Comparison of ENCODE assay signal across 8 mouse cellular contexts in the genomic region with DNA sequence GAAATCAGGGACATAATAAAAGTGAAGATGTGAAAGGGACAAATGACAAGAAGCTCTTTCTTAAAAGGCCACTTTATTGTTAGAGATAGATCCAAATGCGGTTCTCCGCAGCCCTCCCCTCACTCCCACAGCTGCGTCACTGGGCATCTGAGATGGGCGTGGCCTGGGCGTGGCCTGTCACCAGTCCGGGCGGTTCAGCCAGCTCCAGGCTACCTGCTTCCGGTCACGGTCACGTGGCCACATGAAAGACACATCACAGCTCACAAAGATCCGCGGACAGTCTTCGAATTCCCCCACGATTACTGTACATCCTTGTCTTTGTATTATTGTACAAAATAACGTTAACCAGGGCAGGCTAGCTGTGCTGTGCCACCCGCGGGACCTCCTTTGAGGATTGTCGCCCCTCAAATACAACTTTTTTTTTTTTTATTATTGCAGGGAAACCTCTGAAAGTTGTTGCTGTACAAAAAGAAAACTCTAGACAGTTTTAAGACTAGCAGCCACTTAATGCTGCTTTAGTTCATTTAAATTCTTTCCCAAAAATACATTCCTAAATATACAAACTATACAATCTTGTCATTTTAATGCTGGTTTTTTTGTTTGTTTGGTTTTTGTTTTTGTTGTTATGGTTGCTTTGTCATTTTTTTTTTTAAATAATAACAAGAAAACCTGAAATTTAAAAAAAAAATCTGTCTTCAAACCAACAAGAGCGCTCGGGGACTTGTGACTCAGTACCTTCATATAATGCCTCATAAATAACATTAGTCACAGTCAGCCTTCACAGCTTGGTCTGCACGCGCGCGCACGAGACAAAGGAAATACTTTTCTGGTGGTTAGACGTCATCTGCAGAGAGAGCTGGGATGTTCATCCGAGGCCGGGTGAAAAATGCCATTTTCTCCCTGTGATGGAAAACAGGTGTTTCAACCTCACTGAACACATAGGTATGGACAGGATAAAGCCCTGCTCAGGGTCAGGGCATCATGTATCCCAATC. TPM values are rescaled to one million over a fixed set of nuclear protein-coding genes. Genes with fewer than 3 reads are reported as not detected.
A peak's percentile ranks its signal among the peaks of the same experiment; 100 is the strongest.
DNase-seq lines count a peak whose midpoint lies in the region; ATAC-seq and TF ChIP-seq lines count a peak whose summit lies in the region.

No protein-coding gene starts in this region.

- H3K4me2 ChIP-seq in intestine, postnatal 0 days (replicated peaks; ENCODE audit: low read depth), result peak overlapping the region; percentile 64

- no peaks in the 10 kb centered on the region for H3K27me3 ChIP-seq in intestine, postnatal 0 days (replicated peaks; ENCODE audit: control insufficient read depth, insufficient read depth, low read length)
- H3K27me3 ChIP-seq in midbrain, embryonic 10.5 days (ENCODE audit: low read depth, poor library complexity, severe bottlenecking), result no peaks in the 10 kb centered on the region

- H3K9me3 ChIP-seq in intestine, postnatal 0 days (ENCODE audit: control insufficient read depth), result no peaks in the 10 kb centered on the region
- H3K9me3 ChIP-seq in midbrain, embryonic 10.5 days (replicated peaks), result no peaks in the 10 kb centered on the region

- 26% methylated on average over 28 of the region's 28 CpGs for WGBS in intestine, postnatal 0 days
- 36% methylated on average over 28 of the region's 28 CpGs for WGBS in midbrain, embryonic 10.5 days

- H3K9ac ChIP-seq in intestine, postnatal 0 days (ENCODE audit: low read depth, low read length), result peak overlapping the region; percentile 40; the same call in 1 of the 2 replicates

- ATAC-seq in granulocyte monocyte progenitor cell, adult 5-6 weeks (replicated peaks; ENCODE audit: poor library complexity, severe bottlenecking), result peak; percentile 80
- ATAC-seq in intestine, postnatal 0 days, result peak; percentile 26; the same call in 1 of the 2 replicates

- no peak for TF ChIP-seq CTCF in intestine, postnatal 0 days (IDR thresholded peaks at IDR 0.05; ENCODE audit: low read depth)

- intact Hi-C loops in left cerebral cortex, postnatal 36 days (cut with DNase I), result no loop called here

- peak overlapping the region; percentile 26; the same call in 1 of the 2 replicates for H3K4me3 ChIP-seq in intestine, postnatal 0 days (ENCODE audit: low read depth, low read length)
- peak overlapping the region; percentile 50 for H3K4me3 ChIP-seq in midbrain, embryonic 10.5 days

- H3K36me3 ChIP-seq in intestine, postnatal 0 days (ENCODE audit: control insufficient read depth, insufficient read depth), result peaks cover 17% of the 10 kb centered on the region; the same call in 1 of the 2 replicates
- H3K36me3 ChIP-seq in midbrain, embryonic 10.5 days, result peaks cover 46% of the 10 kb centered on the region

- no peak overlapping the region for H3K27ac ChIP-seq in intestine, postnatal 0 days (ENCODE audit: low read depth, low read length)
- peak overlapping the region; percentile 79 for H3K27ac ChIP-seq in midbrain, embryonic 10.5 days (replicated peaks)

- peak; percentile 93 for DNase-seq in adrenal gland, adult 8-10 months
- DNase-seq in embryo, embryonic 9.5 days (ENCODE audit: extremely low spot score), result peak; percentile 91
- peak; percentile 61 to 63 for DNase-seq in left cerebral cortex, postnatal 36 days (ENCODE audit: low spot score in 2 of 2)
- peak; percentile 92 for DNase-seq in midbrain, embryonic 10.5 days (ENCODE audit: low spot score)
- peak; percentile 64 to 74 for DNase-seq in right cerebral cortex, postnatal 36 days (ENCODE audit: low spot score in 2 of 2)
- peak; percentile 84 to 91 for DNase-seq in urinary bladder, postnatal 4 days (ENCODE audit: low spot score in 2 of 2)

- H3K4me1 ChIP-seq in intestine, postnatal 0 days (replicated peaks; ENCODE audit: control insufficient read depth, insufficient read depth, low read length), result no peaks in the 10 kb centered on the region
- H3K4me1 ChIP-seq in midbrain, embryonic 10.5 days, result peaks cover 27% of the 10 kb centered on the region

RNA-seq across cellular contexts. Expression of gene Rars, which starts 4.3 kb away (rescaled TPM):
- 10 to 100 TPM; 67.5 to 76.1 (median 74.2) TPM for total RNA-seq in adrenal gland, adult 8-10 months (2022)
- 111 and 133 TPM in 2 replicates for total RNA-seq in granulocyte monocyte progenitor cell, adult 5-6 weeks (2014; fragmentation: Nextera tagmentation)
- 120 and 124 TPM in 2 replicates for total RNA-seq in granulocyte monocyte progenitor cell, adult 5-6 weeks (2017)
- 82.3 and 82.7 TPM in 2 replicates for polyA plus RNA-seq in intestine, postnatal 0 days (2015; fragmentation: Nextera tagmentation; extraction: Ambion mirVana)
- total RNA-seq in left cerebral cortex, postnatal 36 days (2021), result 10 to 100 TPM; 42.4 to 46.8 TPM
- 105 and 118 TPM in 2 replicates for polyA plus RNA-seq in midbrain, embryonic 10.5 days (2016; fragmentation: Nextera tagmentation; extraction: Ambion mirVana)

RNA-seq across cellular contexts. Expression of gene Fbll1, which starts 40.0 kb away (rescaled TPM):
- 1 to 10 TPM in 1 of 4 experiments, under 1 TPM in 3; 0.31 to 1.1 (median 0.94) TPM for total RNA-seq in adrenal gland, adult 8-10 months (2022)
- not detected in 2 replicates for total RNA-seq in granulocyte monocyte progenitor cell, adult 5-6 weeks (2014; fragmentation: Nextera tagmentation)
- not detected in 2 replicates for total RNA-seq in granulocyte monocyte progenitor cell, adult 5-6 weeks (2017)
- polyA plus RNA-seq in intestine, postnatal 0 days (2015; fragmentation: Nextera tagmentation; extraction: Ambion mirVana), result 0.58 and 0.69 TPM in 2 replicates
- total RNA-seq in left cerebral cortex, postnatal 36 days (2021), result 10 to 100 TPM; 40.6 to 49.0 TPM
- polyA plus RNA-seq in midbrain, embryonic 10.5 days (2016; fragmentation: Nextera tagmentation; extraction: Ambion mirVana), result 0.44 and 0.92 TPM in 2 replicates

Comparison
In these comparisons a context has a peak if more than half of its experiments do, and no peak if none do; other contexts are left out.
1. RNA of gene Fbll1, which starts 40.0 kb away (total RNA-seq): 40.6 to 49.0 TPM in left cerebral cortex, postnatal 36 days; 0.31 to 1.1 TPM in adrenal gland, adult 8-10 months and not detected in granulocyte monocyte progenitor cell, adult 5-6 weeks; every median in the first group is over 10 times any median in the second.
2. Peak in every context shown above with its lines, with median percentiles within 50 percentile points of each other: DNase-seq.